Mouse (Mus musculus): ENCODE data around the gene Pcyt2.

Pcyt2 gene

GRCm38 (mm10) chr11:120617519-120618112 lies at the start of gene Pcyt2:
Gene Pcyt2, minus strand, starts transcription at chr11:120617936.
- peak; percentile 95 for DNase-seq

- peak; percentile 45 for DNase-seq
Observed at GRCm38 (mm10) chr11:120666617-120667016, 48.9 kb upstream of the Pcyt2 start.

- peak; percentile 83 for DNase-seq
Observed at GRCm38 (mm10) chr11:120665406-120665805, 47.7 kb upstream of the Pcyt2 start.

- DNase-seq: no peak
Observed at GRCm38 (mm10) chr11:120663714-120664113, 46.0 kb upstream of the Pcyt2 start.

- DNase-seq: no peak
Observed at GRCm38 (mm10) chr11:120662759-120663158, 45.0 kb upstream of the Pcyt2 start.

GRCm38 (mm10) chr11:120661076-120661460 lies 43.3 kb upstream of the Pcyt2 start, which contains the start of gene Notum:
Gene Notum, minus strand, starts transcription at chr11:120661175.
- DNase-seq: no peak

GRCm38 (mm10) chr11:120660301-120661075 lies 42.8 kb upstream of the Pcyt2 start:
- DNase-seq: peak; percentile 79

GRCm38 (mm10) chr11:120659509-120660300 lies 42.0 kb upstream of the Pcyt2 start:
- DNase-seq: no peak

GRCm38 (mm10) chr11:120658876-120659410 lies 41.2 kb upstream of the Pcyt2 start:
- peak; percentile 93 for DNase-seq

- no peak for DNase-seq
Observed at GRCm38 (mm10) chr11:120657301-120657700, 39.6 kb upstream of the Pcyt2 start.

- no peak for DNase-seq
Observed at GRCm38 (mm10) chr11:120654741-120655140, 37.0 kb upstream of the Pcyt2 start.

- DNase-seq: no peak
Observed at GRCm38 (mm10) chr11:120651872-120652271, 34.1 kb upstream of the Pcyt2 start.

GRCm38 (mm10) chr11:120648001-120648476 lies 30.3 kb upstream of the Pcyt2 start, which contains the start of gene Myadml2:
Gene Myadml2, minus strand, starts transcription at chr11:120648158.
- no peak for DNase-seq

- no peak for DNase-seq
Observed at GRCm38 (mm10) chr11:120647047-120647830, 29.5 kb upstream of the Pcyt2 start.

GRCm38 (mm10) chr11:120643601-120643987 lies 25.9 kb upstream of the Pcyt2 start, which contains the start of gene Pycr1:
Gene Pycr1, minus strand, starts transcription at chr11:120643769.
- peak; percentile 97 for DNase-seq

- DNase-seq: no peak
Observed at GRCm38 (mm10) chr11:120642939-120643600, 25.3 kb upstream of the Pcyt2 start.

- DNase-seq: no peak
Observed at GRCm38 (mm10) chr11:120641869-120642268, 24.1 kb upstream of the Pcyt2 start.

GRCm38 (mm10) chr11:120641255-120641654 lies 23.5 kb upstream of the Pcyt2 start:
- DNase-seq: no peak

GRCm38 (mm10) chr11:120634810-120635209 lies 17.1 kb upstream of the Pcyt2 start:
- no peak for DNase-seq

GRCm38 (mm10) chr11:120633520-120634343 lies 16.0 kb upstream of the Pcyt2 start, which contains the start of gene Mafg:
Gene Mafg, minus strand, starts transcription at chr11:120633600.
- peak; percentile 96 for DNase-seq

All from lung, postnatal 10 days (tissue).